Mouse (Mus musculus): Measurements from ENCODE around the gene Ccdc71. TPM values are rescaled to one million over a fixed set of nuclear protein-coding genes. Genes with fewer than 3 reads are reported as not detected.

Gene Ccdc71
- total and polyA plus RNA-seq, 3 experiments: 14.5 to 33.0 (median 16.1) TPM

DNA sequence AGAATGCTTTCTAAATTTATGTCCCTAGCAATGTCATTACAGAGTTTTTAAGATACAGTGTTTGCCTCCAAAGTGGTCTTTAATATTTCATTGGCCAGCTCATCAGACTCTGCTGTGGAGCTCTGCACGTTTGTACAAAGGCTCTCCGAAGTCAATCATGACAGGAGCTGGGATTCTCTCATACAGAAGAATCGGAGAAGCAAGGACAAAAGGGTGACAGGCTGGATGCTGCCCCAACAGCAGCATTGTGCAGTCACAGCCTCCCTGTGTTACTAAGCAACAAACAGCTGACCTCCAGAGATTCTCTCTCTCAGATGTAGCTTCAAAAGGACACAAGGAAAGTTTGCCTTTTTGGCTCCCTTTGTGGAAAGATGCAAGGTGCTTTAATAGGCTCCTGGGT, 24.1 kb upstream of the Ccdc71 start, which contains the start of gene BC048562:
BC048562 (plus strand) TSS at position 301 of the 400 bp plus-strand sequence.
- Histone ChIP-seq H3K9me3 (replicated peaks; ENCODE audit: low read length) (peaks cover 5% of the 10 kb centered on the region), H3K4me2 (ENCODE audit: insufficient read depth, low read depth, poor library complexity, severe bottlenecking) (no peak within 1 kb of the TSS), H3K79me2 (replicated peaks; ENCODE audit: control insufficient read depth, extremely low read depth, insufficient read depth, poor library complexity, severe bottlenecking) (no peaks in the 10 kb centered on the region), H3K36me3 (replicated peaks in 1 of 2; ENCODE audit: control insufficient read depth in 1 of 2, insufficient read depth in 1 of 2, low read length in 1 of 2) (no peaks in the 10 kb centered on the region), H3K4me1 (ENCODE audit: control insufficient read depth in 1 of 2, insufficient read depth in 2 of 2) (0 out of 4 replicates have a peak, but pooled peaks cover 0 to 2% of the 10 kb centered on the region in 2 experiments), H3K27me3 (replicated peaks) (peaks cover 40% of the 10 kb centered on the region), H3K4me3 (replicated peaks in 1 of 3; ENCODE audit: low read depth in 2 of 3, low read length in 2 of 3, poor library complexity in 1 of 3) (no peak within 1 kb of the TSS), H3K9ac (ENCODE audit: insufficient read depth, low read depth) (no peak within 1 kb of the TSS), H3K27ac (ENCODE audit: insufficient read depth, low read depth) (no peak within 1 kb of the TSS)
- dilution Hi-C loops (cut with MboI; ENCODE audit: extremely low pct_ligation_motif_present, extremely low pct_unique_long_range_greater_than_20kb, low sequenced_read_pairs): no loop called here
- in situ Hi-C loops (cut with MboI; ENCODE audit: low pct_ligation_motif_present, low pct_unique_long_range_greater_than_20kb, low sequenced_read_pairs): no loop called here
- no peak for DNase-seq (ENCODE audit: extremely low read depth)
- TF ChIP-seq MAZ (IDR thresholded peaks at IDR 0.05; ENCODE audit: low read depth, low read length) (no peak), ZMIZ1 (IDR thresholded peaks at IDR 0.05; ENCODE audit: low read depth, low read length) (no peak), KAT2A (IDR thresholded peaks at IDR 0.05; ENCODE audit: insufficient replicate concordance, low read length) (no peak), SMC3 (IDR thresholded peaks at IDR 0.05; ENCODE audit: low read depth, low read length) (no peak), POLR2AphosphoS2 (IDR thresholded peaks at IDR 0.05; ENCODE audit: low read depth, low read length) (no peak), ZC3H11A (IDR thresholded peaks at IDR 0.05; ENCODE audit: low read depth, low read length) (no peak)

DNA sequence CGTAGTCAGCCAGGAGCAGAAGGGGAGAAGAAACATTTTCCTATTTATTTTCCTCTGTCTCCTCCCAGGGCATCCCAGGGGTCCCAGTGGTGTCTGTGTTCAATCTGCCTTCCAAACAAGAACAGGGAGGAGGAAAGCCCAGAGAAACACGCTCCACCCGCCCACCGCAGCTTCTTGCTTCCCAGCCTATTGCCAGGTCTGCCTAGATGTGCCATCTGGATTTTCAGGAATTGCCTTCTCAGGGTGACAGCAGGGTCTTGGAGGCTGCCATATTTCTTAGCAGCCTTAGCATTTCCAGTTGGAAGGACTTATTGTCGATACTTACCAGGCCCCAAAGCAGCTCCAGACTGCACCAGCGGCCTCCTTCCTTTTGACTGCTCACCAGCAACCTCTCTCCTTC, 21.2 kb upstream of the Ccdc71 start:
- TF ChIP-seq ZC3H11A (IDR thresholded peaks at IDR 0.05; ENCODE audit: low read depth, low read length) (no peak), POLR2AphosphoS2 (IDR thresholded peaks at IDR 0.05; ENCODE audit: low read depth, low read length) (no peak), POLR2A (IDR thresholded peaks at IDR 0.05; ENCODE audit: low read depth, low read length) (no peak), SMC3 (IDR thresholded peaks at IDR 0.05; ENCODE audit: low read depth, low read length) (no peak), MAFK (IDR thresholded peaks at IDR 0.05; ENCODE audit: insufficient replicate concordance, low read length) (no peak), BHLHE40 (IDR thresholded peaks at IDR 0.05; ENCODE audit: low read depth, low read length) (no peak)

DNA sequence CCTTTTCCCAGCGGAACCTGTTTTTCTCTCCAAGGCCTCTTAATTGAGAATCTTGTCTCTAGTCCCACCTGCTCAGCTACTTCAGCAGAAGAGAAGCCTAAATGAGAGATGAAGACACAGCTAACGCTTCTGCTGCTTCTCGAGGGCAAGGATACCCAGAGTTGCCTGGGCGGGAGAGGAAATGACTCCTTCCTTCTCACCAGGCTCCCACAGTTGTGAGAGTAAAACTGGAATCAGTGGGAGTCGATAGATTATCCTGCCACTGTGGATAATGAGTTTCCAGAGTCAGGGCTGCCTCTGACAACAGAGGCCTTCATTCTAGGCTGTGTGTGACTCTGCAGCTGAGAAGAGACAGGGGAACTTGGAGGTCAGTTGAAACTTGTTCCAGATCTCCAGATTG, 19.8 kb upstream of the Ccdc71 start:
- Histone ChIP-seq H3K9ac (ENCODE audit: insufficient read depth, low read depth) (no peak overlapping the region), H3K79me2 (replicated peaks; ENCODE audit: control insufficient read depth, extremely low read depth, insufficient read depth, poor library complexity, severe bottlenecking) (no peaks in the 10 kb centered on the region), H3K27ac (ENCODE audit: insufficient read depth, low read depth) (no peak overlapping the region), H3K9me3 (replicated peaks; ENCODE audit: low read length) (peaks cover 3% of the 10 kb centered on the region), H3K4me3 (replicated peaks in 1 of 3; ENCODE audit: low read depth in 2 of 3, low read length in 2 of 3, poor library complexity in 1 of 3) (no peak overlapping the region), H3K27me3 (replicated peaks) (peaks cover 31% of the 10 kb centered on the region), H3K4me1 (ENCODE audit: control insufficient read depth in 1 of 2, insufficient read depth in 2 of 2) (peaks cover 0 to 6% of the 10 kb centered on the region in 2 experiments; a peak in 2 of 4 replicates), H3K4me2 (ENCODE audit: insufficient read depth, low read depth, poor library complexity, severe bottlenecking) (no peak overlapping the region), H3K36me3 (replicated peaks in 1 of 2; ENCODE audit: control insufficient read depth in 1 of 2, insufficient read depth in 1 of 2, low read length in 1 of 2) (no peaks in the 10 kb centered on the region)
- no peak for DNase-seq (ENCODE audit: extremely low read depth)
- in situ Hi-C loops (cut with MboI; ENCODE audit: low pct_ligation_motif_present, low pct_unique_long_range_greater_than_20kb, low sequenced_read_pairs): no loop called here
- dilution Hi-C loops (cut with MboI; ENCODE audit: extremely low pct_ligation_motif_present, extremely low pct_unique_long_range_greater_than_20kb, low sequenced_read_pairs): no loop called here
- TF ChIP-seq GABPA (IDR thresholded peaks at IDR 0.05; ENCODE audit: insufficient replicate concordance, low read depth, low read length): no peak
- no peak for TF ChIP-seq POLR2A (IDR thresholded peaks at IDR 0.05; ENCODE audit: low read depth, low read length)
- TF ChIP-seq RAD21 (IDR thresholded peaks at IDR 0.05; ENCODE audit: low read depth, low read length): no peak
- no peak for TF ChIP-seq IRF4 (IDR thresholded peaks at IDR 0.05; ENCODE audit: low read depth, low read length)
- no peak for TF ChIP-seq E2F4 (IDR thresholded peaks at IDR 0.05; ENCODE audit: insufficient replicate concordance, low read depth, low read length)
- TF ChIP-seq KAT2A (IDR thresholded peaks at IDR 0.05; ENCODE audit: insufficient replicate concordance, low read length): no peak
- TF ChIP-seq MYC (IDR thresholded peaks at IDR 0.05; ENCODE audit: low read depth, low read length): no peak
- no peak for TF ChIP-seq MAZ (IDR thresholded peaks at IDR 0.05; ENCODE audit: low read depth, low read length)
- TF ChIP-seq ELF1 (IDR thresholded peaks at IDR 0.05; ENCODE audit: low read depth, low read length): no peak
- TF ChIP-seq USF2 (conservative IDR thresholded peaks at IDR 0.05; ENCODE audit: low read depth, low read length): no peak
- TF ChIP-seq TBP (conservative IDR thresholded peaks at IDR 0.05; ENCODE audit: low read depth, low read length): no peak
- TF ChIP-seq SMC3 (IDR thresholded peaks at IDR 0.05; ENCODE audit: low read depth, low read length): no peak
- no peak for TF ChIP-seq POLR2AphosphoS2 (IDR thresholded peaks at IDR 0.05; ENCODE audit: low read depth, low read length)
- no peak for TF ChIP-seq BHLHE40 (IDR thresholded peaks at IDR 0.05; ENCODE audit: low read depth, low read length)
- no peak for TF ChIP-seq CHD1 (IDR thresholded peaks at IDR 0.05; ENCODE audit: low read depth, low read length)
- no peak for TF ChIP-seq CHD2 (IDR thresholded peaks at IDR 0.05; ENCODE audit: low read length)
- TF ChIP-seq NRF1 (IDR thresholded peaks at IDR 0.05; ENCODE audit: low read depth, low read length): no peak
- TF ChIP-seq UBTF (IDR thresholded peaks at IDR 0.05; ENCODE audit: low read depth, low read length): no peak
- TF ChIP-seq JUND (conservative IDR thresholded peaks at IDR 0.05; ENCODE audit: low read depth, low read length): no peak
- TF ChIP-seq HCFC1 (IDR thresholded peaks at IDR 0.05; ENCODE audit: low read depth, low read length): no peak

More for the DNA sequence above, 21.2 kb upstream of the Ccdc71 start:
- DNase-seq (ENCODE audit: extremely low read depth): no peak
- Histone ChIP-seq H3K79me2 (replicated peaks; ENCODE audit: control insufficient read depth, extremely low read depth, insufficient read depth, poor library complexity, severe bottlenecking) (no peaks in the 10 kb centered on the region), H3K4me1 (ENCODE audit: control insufficient read depth in 1 of 2, insufficient read depth in 2 of 2) (peaks cover 0 to 6% of the 10 kb centered on the region in 2 experiments; a peak in 2 of 4 replicates), H3K27ac (ENCODE audit: insufficient read depth, low read depth) (no peak overlapping the region), H3K4me2 (ENCODE audit: insufficient read depth, low read depth, poor library complexity, severe bottlenecking) (no peak overlapping the region), H3K9me3 (replicated peaks; ENCODE audit: low read length) (peaks cover 5% of the 10 kb centered on the region), H3K27me3 (replicated peaks) (peaks cover 40% of the 10 kb centered on the region), H3K36me3 (replicated peaks in 1 of 2; ENCODE audit: control insufficient read depth in 1 of 2, insufficient read depth in 1 of 2, low read length in 1 of 2) (no peaks in the 10 kb centered on the region), H3K9ac (ENCODE audit: insufficient read depth, low read depth) (no peak overlapping the region), H3K4me3 (replicated peaks in 1 of 3; ENCODE audit: low read depth in 2 of 3, low read length in 2 of 3, poor library complexity in 1 of 3) (no peak overlapping the region)
- dilution Hi-C loops (cut with MboI; ENCODE audit: extremely low pct_ligation_motif_present, extremely low pct_unique_long_range_greater_than_20kb, low sequenced_read_pairs): no loop called here
- in situ Hi-C loops (cut with MboI; ENCODE audit: low pct_ligation_motif_present, low pct_unique_long_range_greater_than_20kb, low sequenced_read_pairs): no loop called here
